Mouse (Mus musculus) cerebellum, adult 2 months (tissue): Measurements from ENCODE around the gene G6pdx.

Source experiments
- CTCF ChIP-seq: fragments of 200-500 bp; IDR thresholded peaks from 2 replicates; pipeline ENCODE4 v1.5.1; 2011; ENCODE audit warnings: low read depth, mild to moderate bottlenecking, control low read depth, low read length, moderate library complexity, borderline replicate concordance; ENCODE audit not compliant: insufficient read depth
- POLR2A ChIP-seq: fragments of 200-500 bp; IDR thresholded peaks from 2 replicates; pipeline ENCODE4 v1.6.1; 2011; ENCODE audit warnings: low read length, control low read depth, borderline replicate concordance; ENCODE audit not compliant: insufficient read depth

GRCm38 (mm10) chrX:74429290-74429821 is 362 bp upstream of the G6pdx start:
- TF ChIP-seq POLR2A (peak; percentile 45; the same call in 1 of the 2 replicates), CTCF (no peak)
